8 mouse cellular contexts compared by ENCODE assay signal in the genomic region with DNA sequence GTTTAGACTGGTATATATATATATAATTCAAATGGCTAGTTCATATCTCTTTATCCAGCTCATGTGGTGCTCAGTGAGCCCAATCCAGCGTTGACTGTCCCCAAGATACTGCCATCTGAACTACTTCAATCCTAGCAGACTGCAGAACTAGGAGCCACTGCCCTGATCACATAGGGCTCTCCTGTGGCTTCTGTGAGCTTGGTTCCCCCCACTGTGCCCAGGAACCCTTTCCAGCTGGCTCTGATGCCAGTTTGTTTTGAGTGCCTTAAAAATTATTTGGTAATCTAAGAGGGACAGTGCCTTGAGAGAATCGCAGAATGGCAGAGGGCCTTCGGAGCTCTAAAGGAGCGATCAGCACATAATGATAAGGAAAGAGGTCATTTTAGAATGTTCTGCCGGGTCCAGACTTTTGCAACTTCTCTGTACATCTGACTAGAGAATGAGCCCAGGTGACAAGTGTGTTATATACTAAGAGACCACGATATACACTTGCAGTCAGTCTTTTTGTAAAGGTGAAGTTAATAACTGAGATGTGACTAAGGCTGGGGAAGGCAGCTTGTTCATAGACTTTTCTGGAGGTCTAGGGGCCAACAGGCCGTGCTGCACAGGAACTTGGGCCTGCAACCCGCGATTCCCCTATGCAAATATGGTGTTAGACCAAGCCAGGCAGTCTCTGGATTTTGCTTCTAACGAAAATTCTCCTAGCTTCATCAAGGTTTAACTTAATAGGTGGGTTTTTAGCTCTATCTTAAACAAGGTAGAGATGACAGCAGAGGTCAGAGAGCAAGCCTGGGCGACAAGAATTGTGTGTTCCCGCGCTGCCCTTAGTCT. TPM values are rescaled to one million over a fixed set of nuclear protein-coding genes. Genes with fewer than 3 reads are reported as not detected.
DNase-seq lines count a peak whose midpoint lies in the region; ATAC-seq lines count a peak whose summit lies in the region.

No protein-coding gene starts in this region.

- peak overlapping the region; percentile 69 for H3K9ac ChIP-seq in kidney, embryonic 14.5 days (ENCODE audit: low read depth, low read length)
- H3K9ac ChIP-seq in hindbrain, embryonic 15.5 days: no peak overlapping the region

- peaks cover 39% of the 10 kb centered on the region for H3K27me3 ChIP-seq in kidney, embryonic 14.5 days (ENCODE audit: control insufficient read depth, insufficient read depth, low read length)
- peaks cover 78% of the 10 kb centered on the region for H3K27me3 ChIP-seq in embryonic facial prominence, embryonic 10.5 days (replicated peaks; ENCODE audit: low read depth, poor library complexity, severe bottlenecking)
- H3K27me3 ChIP-seq in hindbrain, embryonic 15.5 days: peaks cover 76% of the 10 kb centered on the region

- H3K4me2 ChIP-seq in kidney, embryonic 14.5 days (replicated peaks; ENCODE audit: low read depth, low read length): peak overlapping the region; percentile 84
- peak overlapping the region; percentile 62 for H3K4me2 ChIP-seq in hindbrain, embryonic 15.5 days

- no peak overlapping the region for H3K27ac ChIP-seq in kidney, embryonic 14.5 days (ENCODE audit: low read depth, low read length)
- peak overlapping the region; percentile 99 for H3K27ac ChIP-seq in embryonic facial prominence, embryonic 10.5 days (replicated peaks)
- no peak overlapping the region for H3K27ac ChIP-seq in hindbrain, embryonic 15.5 days (replicated peaks)

- H3K4me1 ChIP-seq in kidney, embryonic 14.5 days (ENCODE audit: control insufficient read depth, insufficient read depth, low read length): peaks cover 11% of the 10 kb centered on the region; the same call in 1 of the 2 replicates
- H3K4me1 ChIP-seq in embryonic facial prominence, embryonic 10.5 days: peaks cover 71% of the 10 kb centered on the region
- H3K4me1 ChIP-seq in hindbrain, embryonic 15.5 days (replicated peaks): peaks cover 44% of the 10 kb centered on the region

- no peaks in the 10 kb centered on the region for H3K36me3 ChIP-seq in kidney, embryonic 14.5 days (ENCODE audit: control insufficient read depth, insufficient read depth, low read length)
- H3K36me3 ChIP-seq in embryonic facial prominence, embryonic 10.5 days (replicated peaks): peaks cover 15% of the 10 kb centered on the region
- no peaks in the 10 kb centered on the region for H3K36me3 ChIP-seq in hindbrain, embryonic 15.5 days

- no peak for ATAC-seq in kidney, embryonic 14.5 days (ENCODE audit: low FRiP score, low TSS enrichment)
- ATAC-seq in hindbrain, embryonic 15.5 days (ENCODE audit: low FRiP score, low read depth): no peak

- 26% methylated on average over 13 of the region's 13 CpGs for WGBS in kidney, embryonic 14.5 days
- WGBS in embryonic facial prominence, embryonic 10.5 days: 4% methylated on average over 13 of the region's 13 CpGs
- 10% methylated on average over 13 of the region's 13 CpGs for WGBS in hindbrain, embryonic 15.5 days

- no peaks in the 10 kb centered on the region for H3K9me3 ChIP-seq in kidney, embryonic 14.5 days (ENCODE audit: control insufficient read depth, low read length)
- no peaks in the 10 kb centered on the region for H3K9me3 ChIP-seq in embryonic facial prominence, embryonic 10.5 days
- no peaks in the 10 kb centered on the region for H3K9me3 ChIP-seq in hindbrain, embryonic 15.5 days

- no peak for DNase-seq in kidney, postnatal 25 days
- peak; percentile 33 for DNase-seq in embryonic facial prominence, embryonic 10.5 days (ENCODE audit: low spot score)
- DNase-seq in neural tube, embryonic 10.5 days (ENCODE audit: extremely low spot score, low spot score): peak; percentile 38
- no peak for DNase-seq in cerebellum, adult 8-10 months
- DNase-seq in layer of hippocampus, postnatal 10 days (ENCODE audit: low spot score in 2 of 2): no peak
- no peak for DNase-seq in layer of hippocampus, postnatal 14 days (ENCODE audit: low spot score in 2 of 2)

- H3K4me3 ChIP-seq in kidney, embryonic 14.5 days (ENCODE audit: low read length): peak overlapping the region; percentile 58
- peak overlapping the region; percentile 72 for H3K4me3 ChIP-seq in embryonic facial prominence, embryonic 10.5 days
- H3K4me3 ChIP-seq in hindbrain, embryonic 15.5 days: peak overlapping the region; percentile 35

RNA-seq across cellular contexts. Expression of a gene that starts 2.3 kb away (rescaled TPM):
- polyA plus RNA-seq in kidney, embryonic 14.5 days (2014; fragmentation: Nextera tagmentation; extraction: Ambion mirVana): 6.6 and 7.0 TPM in 2 replicates
- polyA plus RNA-seq in embryonic facial prominence, embryonic 10.5 days (2016; fragmentation: Nextera tagmentation; extraction: Ambion mirVana): 128 TPM in 2 replicates
- polyA plus RNA-seq in hindbrain, embryonic 15.5 days (2015; fragmentation: Nextera tagmentation; extraction: Ambion mirVana): 4.1 and 5.2 TPM in 2 replicates
- 1 to 10 TPM; 8.1 to 8.8 TPM for total RNA-seq in layer of hippocampus, postnatal 10 days (2021)
- 1 to 10 TPM; 5.9 to 7.1 TPM for total RNA-seq in layer of hippocampus, postnatal 14 days (2021)

Comparison
In these comparisons a context has a peak if more than half of its experiments do, and no peak if none do; other contexts are left out.
1. DNase-seq: peak in embryonic facial prominence, embryonic 10.5 days (single experiment) and neural tube, embryonic 10.5 days (single experiment); none in kidney, postnatal 25 days (0 of 2), cerebellum, adult 8-10 months (single experiment), layer of hippocampus, postnatal 10 days (0 of 2) and layer of hippocampus, postnatal 14 days (0 of 2).
2. RNA of a gene that starts 2.3 kb away (polyA plus RNA-seq): 128 TPM in embryonic facial prominence, embryonic 10.5 days; 6.6 to 7.0 TPM in kidney, embryonic 14.5 days and 4.1 to 5.2 TPM in hindbrain, embryonic 15.5 days; every median in the first group is over 10 times any median in the second.
3. Peak in every context shown above with its lines, with median percentiles within 50 percentile points of each other: H3K4me3 ChIP-seq.